Mouse (Mus musculus) forebrain, embryonic 13.5 days (tissue): Measurements from ENCODE around the gene Lgals1. TPM values are rescaled to one million over a fixed set of nuclear protein-coding genes. Genes with fewer than 3 reads are reported as not detected.

Experiments used
- ATAC-seq: fragments of 200-750 bp; cut with Nextera tagmentation; 2 replicates; pipeline ENCODE4 v1.8.0; 2017
- H3K27ac ChIP-seq: fragments of 300-500 bp; sonication (generic); 2 replicates; pipeline ENCODE4 v1.5.1; 2015; ENCODE audit warnings: inconsistent platforms, mild to moderate bottlenecking, moderate library complexity
- H3K27me3 ChIP-seq: fragments of 300-500 bp; sonication (generic); 2 replicates; pipeline ENCODE4 v1.6.1; 2015; ENCODE audit warnings: mild to moderate bottlenecking, inconsistent platforms
- H3K36me3 ChIP-seq: fragments of 300-500 bp; sonication (generic); 2 replicates; pipeline ENCODE4 v1.6.1; 2015; ENCODE audit warnings: mild to moderate bottlenecking, inconsistent platforms; ENCODE audit not compliant: poor library complexity, severe bottlenecking
- H3K4me1 ChIP-seq: fragments of 300-500 bp; sonication (generic); 2 replicates; pipeline ENCODE4 v1.6.1; 2015; ENCODE audit warnings: inconsistent platforms
- H3K4me2 ChIP-seq: fragments of 300-500 bp; sonication (generic); 2 replicates; pipeline ENCODE4 v1.6.1; 2015; ENCODE audit warnings: inconsistent platforms, mild to moderate bottlenecking, moderate library complexity
- H3K4me3 ChIP-seq: fragments of 300-500 bp; sonication (generic); 2 replicates; pipeline ENCODE4 v1.5.1; 2015; ENCODE audit warnings: mild to moderate bottlenecking, inconsistent platforms
- H3K9ac ChIP-seq: fragments of 300-500 bp; sonication (generic); 2 replicates; pipeline ENCODE4 v1.6.1; 2015; ENCODE audit warnings: mild to moderate bottlenecking, inconsistent platforms
- H3K9me3 ChIP-seq: fragments of 300-500 bp; sonication (generic); replicated peaks from 2 replicates; pipeline ENCODE4 v1.6.1; 2016; ENCODE audit warnings: inconsistent platforms
- WGBS: fragments of 180-500 bp; shearing (Covaris S2); methylation state at CpG from one replicate; pipeline ENCODE4 v1.1.7; 2015; 5-methylcytosine and 5-hydroxymethylcytosine counted together
- polyA plus RNA-seq: library from polyadenylated mRNA; unstranded; fragments of >200 nt; fragmentation: Nextera tagmentation; extraction: Ambion mirVana; gene quantifications from 2 replicates; pipeline ENCODE4 v1.2.1, GENCODE M21; 2015

The Lgals1 gene
- polyA plus RNA-seq, 1 experiment from 2014 or later: 110 TPM

- no peaks in the 10 kb centered on the region for H3K9me3 ChIP-seq
- H3K27ac ChIP-seq: peak overlapping the region; percentile 97
- ATAC-seq: peak; percentile 68
- peak overlapping the region; percentile 81 for H3K4me3 ChIP-seq
- no peaks in the 10 kb centered on the region for H3K27me3 ChIP-seq
- peaks cover 12% of the 10 kb centered on the region for H3K36me3 ChIP-seq
- H3K4me1 ChIP-seq: peaks cover 41% of the 10 kb centered on the region
- under 1% methylated on average over 55 of the region's 87 CpGs for WGBS
- H3K9ac ChIP-seq: peak overlapping the region; percentile 88
- H3K4me2 ChIP-seq: peak overlapping the region; percentile 92
Measured at GRCm38 (mm10) chr15:78914091-78914822, 12.3 kb upstream of the Lgals1 start.

- Histone ChIP-seq H3K36me3 (peaks cover 19% of the 10 kb centered on the region), H3K27me3 (no peaks in the 10 kb centered on the region), H3K4me2 (peak overlapping the region; percentile 92), H3K9ac (peak overlapping the region; percentile 88), H3K27ac (peak overlapping the region; percentile 97), H3K4me3 (peak overlapping the region; percentile 81), H3K9me3 (no peaks in the 10 kb centered on the region), H3K4me1 (peaks cover 41% of the 10 kb centered on the region)
- 58% methylated on average over 8 of the region's 8 CpGs for WGBS
- ATAC-seq: no peak
Measured at GRCm38 (mm10) chr15:78914823-78915659, 11.5 kb upstream of the Lgals1 start.

GRCm38 (mm10) chr15:78915660-78916017, 10.9 kb upstream of the Lgals1 start:
- H3K4me3 ChIP-seq: peak overlapping the region; percentile 81
- ATAC-seq: peak; percentile 34
- peaks cover 19% of the 10 kb centered on the region for H3K36me3 ChIP-seq
- H3K9me3 ChIP-seq: no peaks in the 10 kb centered on the region
- 7% methylated on average over 8 of the region's 8 CpGs for WGBS
- no peaks in the 10 kb centered on the region for H3K27me3 ChIP-seq
- H3K27ac ChIP-seq: peak overlapping the region; percentile 76; the same call in 1 of the 2 replicates
- H3K9ac ChIP-seq: peak overlapping the region; percentile 88
- peaks cover 41% of the 10 kb centered on the region for H3K4me1 ChIP-seq
- peak overlapping the region; percentile 92 for H3K4me2 ChIP-seq

- WGBS: 41% methylated on average over 12 of the region's 12 CpGs
- H3K27me3 ChIP-seq: no peaks in the 10 kb centered on the region
- H3K4me1 ChIP-seq: peaks cover 41% of the 10 kb centered on the region
- peak overlapping the region; percentile 88 for H3K9ac ChIP-seq
- H3K27ac ChIP-seq: peak overlapping the region; percentile 76
- H3K9me3 ChIP-seq: no peaks in the 10 kb centered on the region
- ATAC-seq: no peak; the same call in 1 of the 2 replicates
- peak overlapping the region; percentile 81 for H3K4me3 ChIP-seq
- H3K4me2 ChIP-seq: peak overlapping the region; percentile 92
- H3K36me3 ChIP-seq: peaks cover 19% of the 10 kb centered on the region
Measured at GRCm38 (mm10) chr15:78916052-78916826, 10.3 kb upstream of the Lgals1 start.

- H3K9ac ChIP-seq: no peak overlapping the region
- H3K9me3 ChIP-seq: no peaks in the 10 kb centered on the region
- H3K4me1 ChIP-seq: peaks cover 34% of the 10 kb centered on the region
- no peaks in the 10 kb centered on the region for H3K27me3 ChIP-seq
- no peak for ATAC-seq
- no peak overlapping the region for H3K4me3 ChIP-seq
- peaks cover 19% of the 10 kb centered on the region for H3K36me3 ChIP-seq
- no peak overlapping the region for H3K4me2 ChIP-seq
- 94% methylated on average over 23 of the region's 23 CpGs for WGBS
- H3K27ac ChIP-seq: no peak overlapping the region
Measured at GRCm38 (mm10) chr15:78918126-78918525, 8.4 kb upstream of the Lgals1 start.

GRCm38 (mm10) chr15:78919914-78920313, 6.6 kb upstream of the Lgals1 start:
- 89% methylated on average over 12 of the region's 12 CpGs for WGBS
- no peak overlapping the region for H3K9ac ChIP-seq
- H3K4me3 ChIP-seq: no peak overlapping the region
- no peak overlapping the region for H3K27ac ChIP-seq
- no peaks in the 10 kb centered on the region for H3K27me3 ChIP-seq
- no peaks in the 10 kb centered on the region for H3K9me3 ChIP-seq
- ATAC-seq: no peak
- H3K4me2 ChIP-seq: no peak overlapping the region
- peaks cover 25% of the 10 kb centered on the region for H3K4me1 ChIP-seq
- H3K36me3 ChIP-seq: peaks cover 19% of the 10 kb centered on the region

GRCm38 (mm10) chr15:78922700-78923099, 3.8 kb upstream of the Lgals1 start:
- H3K4me2 ChIP-seq: no peak overlapping the region
- H3K4me3 ChIP-seq: no peak overlapping the region
- no peaks in the 10 kb centered on the region for H3K9me3 ChIP-seq
- no peak for ATAC-seq
- H3K36me3 ChIP-seq: peaks cover 18% of the 10 kb centered on the region
- H3K27ac ChIP-seq: no peak overlapping the region
- no peak overlapping the region for H3K9ac ChIP-seq
- 91% methylated on average over 7 of the region's 7 CpGs for WGBS
- H3K27me3 ChIP-seq: peaks cover 11% of the 10 kb centered on the region
- peaks cover 24% of the 10 kb centered on the region for H3K4me1 ChIP-seq

- H3K4me3 ChIP-seq: no peak overlapping the region
- no peak for ATAC-seq
- WGBS: 84% methylated on average over 6 of the region's 6 CpGs
- peaks cover 32% of the 10 kb centered on the region for H3K4me1 ChIP-seq
- H3K4me2 ChIP-seq: no peak overlapping the region
- peaks cover 11% of the 10 kb centered on the region for H3K36me3 ChIP-seq
- H3K9me3 ChIP-seq: no peaks in the 10 kb centered on the region
- H3K9ac ChIP-seq: no peak overlapping the region
- peaks cover 11% of the 10 kb centered on the region for H3K27me3 ChIP-seq
- no peak overlapping the region for H3K27ac ChIP-seq
Measured at GRCm38 (mm10) chr15:78923585-78923984, 2.9 kb upstream of the Lgals1 start.

GRCm38 (mm10) chr15:78925129-78925528, 1.4 kb upstream of the Lgals1 start:
- 45% methylated on average over 8 of the region's 8 CpGs for WGBS
- no peaks in the 10 kb centered on the region for H3K36me3 ChIP-seq
- H3K4me2 ChIP-seq: no peak overlapping the region
- H3K4me1 ChIP-seq: peaks cover 32% of the 10 kb centered on the region
- no peaks in the 10 kb centered on the region for H3K9me3 ChIP-seq
- H3K27ac ChIP-seq: no peak overlapping the region
- H3K27me3 ChIP-seq: peaks cover 11% of the 10 kb centered on the region
- no peak overlapping the region for H3K4me3 ChIP-seq
- no peak overlapping the region for H3K9ac ChIP-seq
- ATAC-seq: no peak

GRCm38 (mm10) chr15:78927021-78927787, 679 bp downstream of the Lgals1 start:
- no peak for ATAC-seq
- H3K4me3 ChIP-seq: peak overlapping the region; percentile 30

GRCm38 (mm10) chr15:78927788-78928457, 1.4 kb downstream of the Lgals1 start:
- peak; percentile 54; the same call in 1 of the 2 replicates for ATAC-seq
- Histone ChIP-seq H3K4me3 (peak overlapping the region; percentile 30), H3K36me3 (no peaks in the 10 kb centered on the region), H3K4me2 (peak overlapping the region; percentile 64), H3K27me3 (peaks cover 11% of the 10 kb centered on the region), H3K9me3 (no peaks in the 10 kb centered on the region), H3K27ac (no peak overlapping the region), H3K4me1 (peaks cover 32% of the 10 kb centered on the region), H3K9ac (peak overlapping the region; percentile 45)
- 2% methylated on average over 24 of the region's 35 CpGs for WGBS

More at GRCm38 (mm10) chr15:78927021-78927787, 679 bp downstream of the Lgals1 start:
- Histone ChIP-seq H3K9me3 (no peaks in the 10 kb centered on the region), H3K9ac (peak overlapping the region; percentile 45; the same call in 1 of the 2 replicates), H3K36me3 (no peaks in the 10 kb centered on the region), H3K27ac (no peak overlapping the region), H3K4me2 (peak overlapping the region; percentile 64), H3K27me3 (peaks cover 11% of the 10 kb centered on the region), H3K4me1 (peaks cover 32% of the 10 kb centered on the region)
- 25% methylated on average over 15 of the region's 15 CpGs for WGBS
